Mouse (Mus musculus) forebrain, embryonic 14.5 days (tissue): ENCODE data around the gene Nos3. TPM values are rescaled to one million over a fixed set of nuclear protein-coding genes. Genes with fewer than 3 reads are reported as not detected.

ENCODE experiments used
- ATAC-seq: fragments of 200-750 bp; cut with Nextera tagmentation; 2 replicates; pipeline ENCODE4 v1.8.0; 2017; ENCODE audit warnings: mild to moderate bottlenecking, moderate library complexity
- DNase-seq: peaks from one replicate; pipeline ENCODE4 v3.0.0-alpha.2; 2015; ENCODE audit warnings: low spot score
- H3K27ac ChIP-seq: fragments of 300-500 bp; sonication (generic); 2 replicates; pipeline ENCODE4 v1.5.1; 2014; ENCODE audit warnings: low read depth, mild to moderate bottlenecking, control low read depth, low read length, moderate library complexity
- H3K27me3 ChIP-seq: fragments of 300-500 bp; sonication (generic); replicated peaks from 2 replicates; pipeline ENCODE4 v1.6.1; 2014; ENCODE audit warnings: low read length, control low read depth, mixed read lengths; ENCODE audit not compliant: control insufficient read depth, insufficient read depth
- H3K36me3 ChIP-seq: fragments of 300-500 bp; sonication (generic); 2 replicates; pipeline ENCODE4 v1.6.1; 2014; ENCODE audit warnings: low read length, control low read depth; ENCODE audit not compliant: control insufficient read depth, insufficient read depth
- H3K4me1 ChIP-seq: fragments of 300-500 bp; sonication (generic); 2 replicates; pipeline ENCODE4 v1.6.1; 2014; ENCODE audit warnings: antibody characterized with exemption, low read length, control low read depth; ENCODE audit not compliant: control insufficient read depth, insufficient read depth
- H3K4me2 ChIP-seq: fragments of 300-500 bp; sonication (generic); 2 replicates; pipeline ENCODE4 v1.6.1; 2014; ENCODE audit warnings: mild to moderate bottlenecking, control low read depth, low read length
- H3K4me3 ChIP-seq: fragments of 300-500 bp; sonication (generic); 2 replicates; pipeline ENCODE4 v1.5.1; 2014; ENCODE audit warnings: low read depth, low read length, control low read depth
- H3K9ac ChIP-seq: fragments of 300-500 bp; sonication (generic); 2 replicates; pipeline ENCODE4 v1.6.1; 2014; ENCODE audit warnings: mild to moderate bottlenecking, low read length, control low read depth, moderate library complexity
- H3K9me3 ChIP-seq: fragments of 300-500 bp; sonication (generic); replicated peaks from 2 replicates; pipeline ENCODE4 v1.6.1; 2016; ENCODE audit warnings: low read length, control low read depth, mixed read lengths; ENCODE audit not compliant: control insufficient read depth
- WGBS: fragments of 180-500 bp; shearing (Covaris S2); extraction: QIAGEN DNeasy Blood & Tissue Kit; methylation state at CpG from one replicate; pipeline ENCODE4 v1.1.7; 2014; 5-methylcytosine and 5-hydroxymethylcytosine counted together
- polyA plus RNA-seq: library from polyadenylated mRNA; unstranded; fragments of >200 nt; fragmentation: Nextera tagmentation; extraction: Ambion mirVana; gene quantifications from 2 replicates; pipeline ENCODE4 v1.2.1, GENCODE M21; 2014

Gene Nos3
- polyA plus RNA-seq, 1 experiment from 2014 or later = 4.6 TPM

DNA sequence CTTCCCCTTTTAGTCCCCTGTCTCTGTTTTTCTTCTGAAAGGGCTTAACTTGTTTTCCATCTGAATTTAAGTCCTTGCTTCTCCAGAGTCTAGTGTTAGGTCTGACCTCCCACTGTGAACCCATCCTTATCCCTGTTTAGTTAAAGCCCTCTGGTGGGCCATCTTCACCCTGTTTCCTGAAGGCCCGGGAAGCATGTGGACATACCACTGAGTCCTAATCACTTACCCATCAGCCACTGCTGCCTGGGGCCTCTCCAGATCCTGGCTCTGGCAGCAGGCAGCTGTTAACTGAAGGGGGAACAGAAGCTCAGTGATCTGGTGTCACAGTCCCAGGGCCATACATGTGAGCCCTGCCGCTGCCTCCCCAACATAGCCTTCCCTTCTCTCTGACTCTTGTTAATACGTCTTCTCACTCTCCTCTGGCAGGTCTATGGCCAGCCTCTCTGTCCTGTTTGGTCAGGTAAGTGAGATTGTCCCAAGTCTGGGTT, 40.8 kb downstream of the Nos3 start:
- ATAC-seq (no peak), DNase-seq (no peak)
- Histone ChIP-seq H3K4me3 (no peak overlapping the region), H3K4me2 (no peak overlapping the region), H3K4me1 (no peaks in the 10 kb centered on the region), H3K9ac (no peak overlapping the region), H3K36me3 (peaks cover 45% of the 10 kb centered on the region), H3K27me3 (no peaks in the 10 kb centered on the region), H3K27ac (no peak overlapping the region), H3K9me3 (no peaks in the 10 kb centered on the region)
- WGBS = 76% methylated on average over 3 of the region's 3 CpGs

DNA sequence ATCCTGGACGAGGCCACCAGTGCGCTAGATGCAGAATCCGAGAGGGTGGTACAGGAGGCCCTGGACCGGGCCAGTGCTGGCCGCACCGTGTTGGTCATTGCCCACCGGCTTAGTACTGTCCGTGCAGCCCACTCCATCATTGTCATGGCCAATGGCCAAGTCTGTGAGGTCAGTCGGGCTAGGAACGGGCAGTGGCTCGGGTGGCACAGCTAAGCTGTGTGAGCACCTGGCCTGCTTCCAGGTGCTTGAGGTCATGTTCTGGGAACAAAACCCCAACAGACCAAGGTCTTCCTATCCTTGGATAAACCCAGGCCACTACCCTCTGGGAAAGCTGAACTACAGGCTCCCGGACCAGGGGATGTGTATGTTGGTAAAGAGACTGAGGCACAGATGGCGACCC, 44.0 kb downstream of the Nos3 start:
- WGBS = 91% methylated on average over 13 of the region's 13 CpGs
- no peak for ATAC-seq
- no peaks in the 10 kb centered on the region for H3K4me1 ChIP-seq
- no peak overlapping the region for H3K9ac ChIP-seq
- no peak overlapping the region for H3K4me3 ChIP-seq
- peaks cover 16% of the 10 kb centered on the region for H3K36me3 ChIP-seq
- no peak for DNase-seq
- no peak overlapping the region for H3K27ac ChIP-seq
- no peaks in the 10 kb centered on the region for H3K9me3 ChIP-seq
- no peaks in the 10 kb centered on the region for H3K27me3 ChIP-seq
- no peak overlapping the region for H3K4me2 ChIP-seq

DNA sequence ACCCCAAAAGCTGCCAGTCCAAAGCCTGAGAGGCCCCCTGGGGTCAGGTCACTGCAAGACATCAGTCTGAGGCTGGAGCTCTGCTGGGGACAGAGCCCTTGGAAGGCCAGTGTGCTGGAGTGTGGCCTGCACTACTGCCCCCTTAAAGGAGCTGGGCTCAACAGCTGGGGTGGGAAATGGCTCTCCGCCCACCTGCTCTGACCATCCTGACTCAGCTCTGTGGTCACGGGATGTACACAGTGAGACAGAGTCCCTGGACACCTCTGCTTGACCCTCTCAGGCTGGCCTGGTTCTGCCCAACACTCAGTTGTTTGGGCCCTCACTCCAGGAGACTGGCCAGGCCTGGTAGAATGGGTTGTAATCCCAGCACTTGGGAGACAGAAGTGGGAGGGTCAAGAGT, 44.9 kb downstream of the Nos3 start:
- ATAC-seq (no peak), DNase-seq (no peak)
- H3K9ac ChIP-seq = no peak overlapping the region
- no peaks in the 10 kb centered on the region for H3K9me3 ChIP-seq
- H3K4me2 ChIP-seq = no peak overlapping the region
- 84% methylated on average over 2 of the region's 2 CpGs for WGBS
- peaks cover 14% of the 10 kb centered on the region for H3K36me3 ChIP-seq
- H3K4me1 ChIP-seq = no peaks in the 10 kb centered on the region
- no peaks in the 10 kb centered on the region for H3K27me3 ChIP-seq
- H3K27ac ChIP-seq = no peak overlapping the region
- H3K4me3 ChIP-seq = no peak overlapping the region

DNA sequence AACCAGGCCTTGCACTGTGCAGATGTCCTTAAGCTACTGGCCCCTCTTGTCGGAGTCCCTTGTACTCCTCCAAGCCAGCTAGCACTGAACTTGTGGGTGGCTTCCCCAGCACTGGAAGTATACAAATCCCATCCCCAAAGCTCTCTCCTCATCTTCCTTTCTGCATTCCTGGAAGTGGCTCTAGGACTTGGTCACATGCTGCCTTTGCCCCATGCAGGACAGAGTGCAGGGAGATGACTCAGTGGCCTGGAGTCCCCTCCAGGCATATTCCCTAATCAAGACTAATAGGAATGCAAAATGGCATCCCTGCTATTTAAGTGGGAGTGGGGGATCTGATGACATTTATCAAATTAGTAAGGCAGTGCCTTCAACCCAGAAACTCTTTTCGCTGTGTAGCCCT, 47.5 kb downstream of the Nos3 start:
- no peak for ATAC-seq
- Histone ChIP-seq H3K4me1 (0 out of 2 replicates have a peak, but pooled peaks cover 2% of the 10 kb centered on the region), H3K9me3 (no peaks in the 10 kb centered on the region), H3K36me3 (peaks cover 4% of the 10 kb centered on the region), H3K4me2 (no peak overlapping the region), H3K4me3 (no peak overlapping the region), H3K9ac (no peak overlapping the region), H3K27ac (no peak overlapping the region), H3K27me3 (no peaks in the 10 kb centered on the region)
- no peak for DNase-seq
- WGBS = 96% methylated on average over 2 of the region's 2 CpGs

DNA sequence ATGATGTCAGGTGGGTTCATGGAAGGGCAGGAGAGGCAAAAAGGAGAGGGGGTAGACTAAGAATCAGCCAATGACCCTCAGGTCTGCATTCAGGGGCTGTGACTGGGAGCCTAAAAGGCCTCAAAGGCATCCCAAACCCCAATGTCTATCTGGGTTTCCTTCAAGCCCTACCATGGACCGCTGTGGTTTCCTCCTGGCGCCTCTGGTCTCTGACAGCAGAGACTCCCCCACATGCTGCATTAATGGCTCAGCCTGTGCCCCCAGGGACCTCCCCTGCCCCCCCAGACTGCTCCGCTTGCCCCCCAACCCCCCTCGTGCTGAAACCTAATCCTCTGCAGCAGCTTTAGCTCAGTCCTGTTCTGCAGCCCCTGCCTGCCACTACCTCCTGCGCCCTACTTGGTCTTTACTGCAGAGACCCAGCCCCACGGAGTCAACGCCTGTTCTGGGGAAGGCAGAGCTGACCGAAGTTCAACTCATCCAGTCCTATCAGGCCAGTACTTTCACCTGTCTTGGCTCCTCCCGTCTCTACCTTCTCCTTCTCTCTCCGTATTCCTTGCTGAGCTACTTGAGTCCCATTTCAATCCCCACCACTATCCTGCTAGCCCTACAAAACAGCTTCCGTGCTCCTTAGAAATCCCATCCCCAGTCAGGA, 48.6 kb downstream of the Nos3 start, which contains the start of gene Asic3:
TSS of gene Asic3 (plus strand) at position 351 of the 652 bp plus-strand sequence.
- Histone ChIP-seq H3K4me1 (0 out of 2 replicates have a peak, but pooled peaks cover 2% of the 10 kb centered on the region), H3K27me3 (no peaks in the 10 kb centered on the region), H3K4me3 (no peak within 1 kb of the TSS), H3K27ac (no peak within 1 kb of the TSS), H3K9me3 (no peaks in the 10 kb centered on the region), H3K4me2 (no peak within 1 kb of the TSS), H3K36me3 (0 out of 2 replicates have a peak, but pooled peaks cover 3% of the 10 kb centered on the region), H3K9ac (no peak within 1 kb of the TSS)
- no peak for DNase-seq
- no peak for ATAC-seq
- 50% methylated on average over 11 of the region's 11 CpGs for WGBS

DNA sequence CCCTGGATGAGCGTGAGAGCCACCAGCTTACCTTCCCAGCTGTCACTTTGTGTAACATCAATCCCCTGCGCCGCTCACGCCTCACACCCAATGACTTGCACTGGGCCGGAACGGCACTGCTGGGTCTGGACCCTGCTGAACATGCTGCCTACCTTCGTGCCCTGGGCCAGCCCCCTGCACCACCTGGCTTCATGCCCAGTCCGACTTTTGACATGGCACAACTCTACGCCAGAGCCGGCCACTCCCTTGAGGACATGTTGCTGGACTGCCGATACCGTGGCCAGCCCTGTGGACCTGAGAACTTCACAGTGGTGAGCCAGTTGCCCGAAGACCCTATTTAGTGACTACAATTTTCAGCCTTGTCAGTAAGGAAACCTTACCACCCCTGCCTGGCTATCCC, 49.3 kb downstream of the Nos3 start:
- H3K4me2 ChIP-seq = no peak overlapping the region
- DNase-seq (no peak), ATAC-seq (no peak)
- no peaks in the 10 kb centered on the region for H3K27me3 ChIP-seq
- no peak overlapping the region for H3K4me3 ChIP-seq
- H3K9ac ChIP-seq = no peak overlapping the region
- 0 out of 2 replicates have a peak, but pooled peaks cover 2% of the 10 kb centered on the region for H3K4me1 ChIP-seq
- H3K9me3 ChIP-seq = no peaks in the 10 kb centered on the region
- peaks cover 11% of the 10 kb centered on the region; the same call in 1 of the 2 replicates for H3K36me3 ChIP-seq
- WGBS = 86% methylated on average over 13 of the region's 13 CpGs
- no peak overlapping the region for H3K27ac ChIP-seq

- peak; percentile 81 for DNase-seq
- peaks cover 30% of the 10 kb centered on the region for H3K36me3 ChIP-seq
- H3K9ac ChIP-seq = peak overlapping the region; percentile 14; the same call in 1 of the 2 replicates
- no peak overlapping the region for H3K4me3 ChIP-seq
- no peaks in the 10 kb centered on the region for H3K27me3 ChIP-seq
- no peaks in the 10 kb centered on the region for H3K9me3 ChIP-seq
- 3% methylated on average over 21 of the region's 21 CpGs for WGBS
- no peak overlapping the region for H3K27ac ChIP-seq
- H3K4me1 ChIP-seq = 0 out of 2 replicates have a peak, but pooled peaks cover 2% of the 10 kb centered on the region
- ATAC-seq = peak; percentile 82
- H3K4me2 ChIP-seq = 0 out of 2 replicates have a peak overlapping the region, but pooled peaks have one; percentile 12
Observed at GRCm38 (mm10) chr5:24416222-24416736, 51.7 kb downstream of the Nos3 start.

- Histone ChIP-seq H3K4me2 (no peak overlapping the region), H3K9ac (no peak overlapping the region), H3K9me3 (no peaks in the 10 kb centered on the region), H3K4me1 (peaks cover 5% of the 10 kb centered on the region), H3K27me3 (no peaks in the 10 kb centered on the region), H3K4me3 (no peak overlapping the region), H3K27ac (no peak overlapping the region), H3K36me3 (peaks cover 30% of the 10 kb centered on the region)
- WGBS = 90% methylated on average over 10 of the region's 10 CpGs
- ATAC-seq (no peak), DNase-seq (no peak)
Observed at GRCm38 (mm10) chr5:24417587-24417986, 53.0 kb downstream of the Nos3 start.

DNA sequence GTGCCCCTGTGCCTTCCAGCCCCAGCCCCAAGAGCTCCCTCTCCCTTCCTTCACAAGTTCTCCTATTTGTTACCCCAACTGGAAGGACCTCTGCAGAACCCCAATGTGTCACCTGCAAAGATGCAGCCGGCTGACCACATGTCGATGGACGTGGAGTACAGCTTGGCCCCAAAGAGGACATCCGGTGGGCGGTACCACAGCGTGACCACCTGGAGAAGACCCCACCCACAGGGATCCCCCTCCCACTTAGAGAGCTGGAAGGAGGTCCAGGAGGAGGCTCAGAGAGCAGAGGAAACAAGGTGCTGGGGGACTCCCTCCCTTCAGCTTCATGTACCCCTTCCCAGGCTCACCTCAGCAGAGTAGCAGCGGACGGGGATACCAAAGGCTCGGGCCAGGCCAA, 55.8 kb downstream of the Nos3 start:
- no peak for ATAC-seq
- WGBS = 85% methylated on average over 9 of the region's 9 CpGs
- peaks cover 30% of the 10 kb centered on the region for H3K36me3 ChIP-seq
- H3K4me3 ChIP-seq = no peak overlapping the region
- no peak overlapping the region for H3K27ac ChIP-seq
- peaks cover 17% of the 10 kb centered on the region for H3K4me1 ChIP-seq
- no peaks in the 10 kb centered on the region for H3K27me3 ChIP-seq
- no peak for DNase-seq
- no peak overlapping the region for H3K4me2 ChIP-seq
- no peaks in the 10 kb centered on the region for H3K9me3 ChIP-seq
- H3K9ac ChIP-seq = no peak overlapping the region
